Mouse (Mus musculus) stomach, embryonic 14.5 days (tissue): ENCODE measurements around the gene Hdac9. TPM values are rescaled to one million over a fixed set of nuclear protein-coding genes. Genes with fewer than 3 reads are reported as not detected.
"Not testable (repeated sequence)": the region's sequence is repeated elsewhere in the genome, so short reads cannot be mapped to it uniquely, and the experiment has no call there.

Source experiments
- ATAC-seq: fragments of 200-750 bp; cut with Nextera tagmentation; 2 replicates; pipeline ENCODE4 v1.8.0; 2017; ENCODE audit warnings: low read depth, moderate TSS enrichment; ENCODE audit not compliant: insufficient number of reproducible peaks, insufficient read depth, low FRiP score
- H3K27ac ChIP-seq: fragments of 300-500 bp; sonication (generic); 2 replicates; pipeline ENCODE4 v1.5.1; 2014; ENCODE audit warnings: mild to moderate bottlenecking, low read length, moderate library complexity, mixed read lengths
- H3K27me3 ChIP-seq: fragments of 300-500 bp; sonication (generic); 2 replicates; pipeline ENCODE4 v1.6.1; 2014; ENCODE audit warnings: low read length, control low read depth, mixed read lengths; ENCODE audit not compliant: control insufficient read depth, insufficient read depth
- H3K36me3 ChIP-seq: fragments of 300-500 bp; sonication (generic); 2 replicates; pipeline ENCODE4 v1.6.1; 2014; ENCODE audit warnings: mild to moderate bottlenecking, control low read depth, low read length, moderate library complexity, mixed read lengths; ENCODE audit not compliant: control insufficient read depth, insufficient read depth
- H3K4me1 ChIP-seq: fragments of 300-500 bp; sonication (generic); 2 replicates; pipeline ENCODE4 v1.6.1; 2014; ENCODE audit warnings: low read length, control low read depth, mixed read lengths; ENCODE audit not compliant: control insufficient read depth, insufficient read depth
- H3K4me2 ChIP-seq: fragments of 300-500 bp; sonication (generic); replicated peaks from 2 replicates; pipeline ENCODE4 v1.6.1; 2014; ENCODE audit warnings: low read depth, low read length, control low read depth
- H3K4me3 ChIP-seq: fragments of 300-500 bp; sonication (generic); 2 replicates; pipeline ENCODE4 v1.5.1; 2014; ENCODE audit warnings: low read depth, low read length, control low read depth
- H3K9ac ChIP-seq: fragments of 300-500 bp; sonication (generic); replicated peaks from 2 replicates; pipeline ENCODE4 v1.6.1; 2014; ENCODE audit warnings: low read depth, mild to moderate bottlenecking, control low read depth, low read length, moderate library complexity, mixed read lengths
- H3K9me3 ChIP-seq: fragments of 300-500 bp; sonication (generic); 2 replicates; pipeline ENCODE4 v1.6.1; 2016; ENCODE audit warnings: low read depth, low read length, control low read depth; ENCODE audit not compliant: control insufficient read depth
- WGBS: fragments of 180-500 bp; shearing (Covaris S2); extraction: QIAGEN DNeasy Blood & Tissue Kit; methylation state at CpG from one replicate; pipeline ENCODE4 v1.1.7; 2014; 5-methylcytosine and 5-hydroxymethylcytosine counted together
- polyA plus RNA-seq: library from polyadenylated mRNA; unstranded; fragments of >200 nt; fragmentation: Nextera tagmentation; extraction: Ambion mirVana; gene quantifications from 2 replicates; pipeline ENCODE4 v1.2.1, GENCODE M21; 2014

Hdac9 gene
- polyA plus RNA-seq, 1 experiment from 2014 or later: 6.9 TPM

DNA sequence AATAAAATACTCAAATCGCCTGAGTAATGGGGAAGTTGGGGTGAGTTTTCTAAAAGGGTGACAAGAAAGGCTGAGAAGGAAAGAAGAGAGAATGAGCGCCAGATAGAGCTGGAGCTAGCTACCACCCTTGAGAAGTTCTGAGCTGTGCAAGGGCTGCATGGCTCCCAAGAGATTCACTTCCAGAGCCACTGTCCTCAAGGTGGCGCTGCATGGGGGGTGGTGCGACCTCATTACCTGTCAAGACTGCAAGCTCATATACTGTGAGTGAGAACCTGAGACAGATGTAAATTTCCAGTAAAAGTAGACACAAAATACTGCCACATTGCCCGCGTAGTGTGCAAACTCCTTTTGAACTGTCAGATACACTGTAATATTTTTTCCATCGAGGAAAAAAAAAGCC lies 865.8 kb downstream of the Hdac9 start:
- ATAC-seq: no peak
- H3K4me2 ChIP-seq: no peak overlapping the region
- H3K27ac ChIP-seq: no peak overlapping the region
- H3K4me1 ChIP-seq: peaks cover 4% of the 10 kb centered on the region; the same call in 1 of the 2 replicates
- H3K27me3 ChIP-seq: no peaks in the 10 kb centered on the region
- H3K36me3 ChIP-seq: no peaks in the 10 kb centered on the region
- 60% methylated on average over 7 of the region's 7 CpGs for WGBS
- H3K9ac ChIP-seq: no peak overlapping the region
- H3K9me3 ChIP-seq: no peaks in the 10 kb centered on the region
- H3K4me3 ChIP-seq: no peak overlapping the region

DNA sequence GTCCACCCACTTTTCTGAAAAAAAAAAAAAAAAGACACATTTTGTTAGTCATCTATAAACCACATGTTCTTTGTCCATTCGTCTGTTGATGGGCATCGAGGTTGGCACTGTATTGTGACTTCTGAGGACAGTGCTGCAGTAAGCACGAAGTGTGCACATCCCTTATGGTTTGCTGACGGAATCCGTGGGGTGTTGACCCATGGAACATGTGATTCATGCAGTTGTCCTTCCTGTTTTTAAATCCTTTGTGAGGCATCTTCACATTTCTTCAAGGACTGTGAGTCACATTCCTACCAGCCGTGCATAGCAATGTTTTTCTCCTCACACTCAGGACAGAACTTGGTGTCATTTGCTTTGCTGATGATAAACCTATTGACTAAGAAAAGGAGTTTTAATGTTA lies 875.9 kb downstream of the Hdac9 start:
- WGBS: 83% methylated on average over 6 of the region's 6 CpGs

DNA sequence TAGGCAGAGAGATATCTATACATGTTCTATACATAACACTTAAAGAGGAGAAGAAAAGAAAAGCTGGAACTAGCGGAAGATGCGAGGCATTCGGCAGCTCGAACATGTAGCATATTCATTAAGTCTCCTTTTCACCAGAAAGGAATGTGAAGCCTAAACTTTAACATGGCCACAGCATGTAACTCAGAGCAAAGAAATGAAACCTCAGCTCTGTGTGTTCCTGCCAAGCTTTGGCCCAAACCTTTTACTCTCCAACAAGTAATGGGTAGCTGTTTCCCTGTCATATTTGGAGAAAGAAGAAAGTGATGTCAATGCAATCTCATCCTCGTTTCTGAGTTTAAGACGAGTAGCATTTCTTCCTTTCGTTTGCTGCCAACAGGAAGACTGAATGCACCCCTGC lies 876.8 kb downstream of the Hdac9 start:
- no peaks in the 10 kb centered on the region for H3K27me3 ChIP-seq
- no peak overlapping the region for H3K4me3 ChIP-seq
- 64% methylated on average over 7 of the region's 7 CpGs for WGBS
- H3K4me1 ChIP-seq: no peaks in the 10 kb centered on the region
- H3K36me3 ChIP-seq: no peaks in the 10 kb centered on the region
- H3K9ac ChIP-seq: no peak overlapping the region
- no peak overlapping the region for H3K27ac ChIP-seq
- no peak for ATAC-seq
- no peak overlapping the region for H3K4me2 ChIP-seq
- H3K9me3 ChIP-seq: no peaks in the 10 kb centered on the region

More for the DNA sequence above, 875.9 kb downstream of the Hdac9 start:
- Histone ChIP-seq H3K27ac (no peak overlapping the region), H3K4me1 (no peaks in the 10 kb centered on the region), H3K27me3 (no peaks in the 10 kb centered on the region), H3K4me3 (no peak overlapping the region), H3K9me3 (no peaks in the 10 kb centered on the region), H3K4me2 (no peak overlapping the region), H3K9ac (no peak overlapping the region), H3K36me3 (no peaks in the 10 kb centered on the region)
- no peak for ATAC-seq

DNA sequence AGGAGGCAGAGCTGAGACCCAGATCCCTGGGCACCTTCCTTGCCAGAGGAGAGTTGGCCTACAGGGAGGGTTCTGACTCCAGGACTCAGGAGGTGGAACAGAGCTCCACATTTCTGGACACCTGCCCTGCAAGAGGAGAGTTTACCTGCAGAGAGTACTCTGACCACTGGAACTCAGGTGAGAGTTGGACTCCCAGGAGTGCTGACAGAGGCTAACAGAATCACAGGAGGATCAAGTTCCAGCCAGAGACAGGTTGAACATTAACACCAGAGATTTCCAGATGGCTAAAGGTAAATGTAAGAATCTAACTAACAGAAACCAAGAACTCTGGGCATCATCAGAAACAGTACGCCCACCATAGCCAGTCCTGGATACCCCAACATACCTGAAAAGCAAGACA lies 907.1 kb downstream of the Hdac9 start:
- WGBS: 91% methylated on average over 1 of the region's 1 CpGs
- H3K9ac ChIP-seq, H3K4me2 ChIP-seq, H3K4me3 ChIP-seq, H3K9me3 ChIP-seq, ATAC-seq, H3K36me3 ChIP-seq, H3K27me3 ChIP-seq, H3K4me1 ChIP-seq, H3K27ac ChIP-seq: not testable (repeated sequence)

Other genes with a start within 250 kb of the Hdac9 start
- gene Prps1l1, start 67.7 kb upstream of the Hdac9 start, polyA plus RNA-seq: not detected in 2 replicates
- 24.8 and 30.2 TPM in 2 replicates for gene Snx13, start 130.1 kb upstream of the Hdac9 start, polyA plus RNA-seq